Mouse (Mus musculus) CH12.LX (cell line): ENCODE data around the gene Abca3.

Experiments used
- CTCF ChIP-seq, 2 experiments: IDR thresholded peaks in 1 of 2; conservative IDR thresholded peaks in 1 of 2; 2 replicates each; pipeline ENCODE4 v1.5.1; 2011 to 2012; ENCODE audit warnings: low read depth in 2 of 2, low read length in 2 of 2, improper control_type of control experiment in 1 of 2, inconsistent platforms in 1 of 2, mild to moderate bottlenecking in 1 of 2, moderate library complexity in 1 of 2
- E2F4 ChIP-seq: IDR thresholded peaks from 2 replicates; pipeline ENCODE4 v1.6.1; 2011; ENCODE audit warnings: low read depth, low read length, improper control_type of control experiment; ENCODE audit not compliant: insufficient replicate concordance
- EP300 ChIP-seq: IDR thresholded peaks from 2 replicates; pipeline ENCODE4 v1.6.1; 2011; ENCODE audit warnings: low read length, improper control_type of control experiment
- JUN ChIP-seq: IDR thresholded peaks from 2 replicates; pipeline ENCODE4 v1.6.1; 2011; ENCODE audit warnings: low read depth, mild to moderate bottlenecking, low read length, improper control_type of control experiment, moderate library complexity; ENCODE audit not compliant: insufficient read depth
- JUND ChIP-seq: conservative IDR thresholded peaks from 2 replicates; pipeline ENCODE4 v1.6.1; 2011; ENCODE audit warnings: low read depth, low read length, improper control_type of control experiment
- MAFK ChIP-seq: IDR thresholded peaks from 2 replicates; pipeline ENCODE4 v1.6.1; 2011; ENCODE audit warnings: low read length, improper control_type of control experiment; ENCODE audit not compliant: insufficient replicate concordance
- MAZ ChIP-seq: IDR thresholded peaks from 2 replicates; pipeline ENCODE4 v1.6.1; 2012; ENCODE audit warnings: low read depth, mild to moderate bottlenecking, inconsistent platforms, low read length, improper control_type of control experiment, moderate library complexity
- MEF2A ChIP-seq: IDR thresholded peaks from 2 replicates; pipeline ENCODE4 v1.6.1; 2014; ENCODE audit warnings: low read depth, mild to moderate bottlenecking, inconsistent platforms, low read length, improper control_type of control experiment, borderline replicate concordance
- POLR2A ChIP-seq: IDR thresholded peaks from 2 replicates; pipeline ENCODE4 v1.6.1; 2011; ENCODE audit warnings: low read depth, mild to moderate bottlenecking, improper control_type of control experiment, low read length
- POLR2AphosphoS2 ChIP-seq: IDR thresholded peaks from 2 replicates; pipeline ENCODE4 v1.6.1; 2011; ENCODE audit warnings: low read depth, low read length, improper control_type of control experiment
- USF2 ChIP-seq: conservative IDR thresholded peaks from 2 replicates; pipeline ENCODE4 v1.6.1; 2011; ENCODE audit warnings: low read depth, low read length, improper control_type of control experiment

DNA sequence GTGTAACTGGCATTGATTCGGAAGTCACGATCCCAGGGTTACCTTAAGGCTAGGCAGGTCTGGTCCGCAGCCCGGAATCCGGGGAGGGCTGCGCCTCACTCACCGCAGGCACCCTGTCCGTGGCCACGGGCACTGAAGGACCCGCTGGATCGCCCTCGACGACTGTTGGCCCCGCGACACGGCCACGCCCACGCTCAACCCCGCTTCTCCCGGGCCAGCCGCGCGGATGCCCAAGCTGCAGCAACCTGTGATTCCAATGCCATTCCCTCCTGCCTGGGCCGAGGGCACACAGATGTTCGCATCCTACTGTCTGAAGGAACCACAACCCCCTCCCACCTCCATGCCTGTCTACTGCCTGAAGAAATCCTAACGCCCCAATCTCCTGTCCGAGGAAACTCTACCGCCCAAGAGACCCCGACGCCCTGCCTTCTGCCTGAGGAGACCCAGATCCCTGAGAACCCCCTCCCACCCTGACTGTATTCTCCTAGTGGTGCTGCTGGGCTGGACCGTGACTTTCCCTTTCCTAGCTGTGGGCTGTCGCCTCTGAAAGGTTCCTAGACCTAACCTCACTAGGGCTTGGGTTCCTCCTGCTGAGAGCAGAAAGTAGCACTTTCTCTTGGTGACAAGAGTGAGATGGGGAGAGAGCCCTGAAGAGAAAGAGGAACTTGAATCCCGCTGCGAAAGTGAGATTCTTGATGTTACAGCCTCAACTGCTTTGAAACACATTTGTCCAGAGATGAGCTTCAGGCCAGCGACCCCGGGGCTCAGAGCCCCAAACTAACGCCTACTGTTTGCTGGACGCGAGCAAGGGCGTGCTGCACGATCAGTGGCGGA lies 607 bp upstream of the Abca3 start, which contains the start of gene Abca17:
- no peak for TF ChIP-seq MAZ
- no peak for TF ChIP-seq EP300
- TF ChIP-seq JUN = no peak
- TF ChIP-seq USF2 = no peak
- TF ChIP-seq E2F4 = no peak
- no peak for TF ChIP-seq JUND
- TF ChIP-seq POLR2A = no peak
- no peak for TF ChIP-seq POLR2AphosphoS2
- no peak for TF ChIP-seq CTCF (conservative IDR thresholded peaks at IDR 0.05 in 1 of 2, IDR thresholded peaks at IDR 0.05 in 1 of 2; ENCODE audit: low read depth in 2 of 2, low read length in 2 of 2)
- no peak for TF ChIP-seq MEF2A
- peak; percentile 50; the same call in 1 of the 2 replicates for TF ChIP-seq MAFK
